ENCODE assay signal across 10 mouse cellular contexts in the genomic region with DNA sequence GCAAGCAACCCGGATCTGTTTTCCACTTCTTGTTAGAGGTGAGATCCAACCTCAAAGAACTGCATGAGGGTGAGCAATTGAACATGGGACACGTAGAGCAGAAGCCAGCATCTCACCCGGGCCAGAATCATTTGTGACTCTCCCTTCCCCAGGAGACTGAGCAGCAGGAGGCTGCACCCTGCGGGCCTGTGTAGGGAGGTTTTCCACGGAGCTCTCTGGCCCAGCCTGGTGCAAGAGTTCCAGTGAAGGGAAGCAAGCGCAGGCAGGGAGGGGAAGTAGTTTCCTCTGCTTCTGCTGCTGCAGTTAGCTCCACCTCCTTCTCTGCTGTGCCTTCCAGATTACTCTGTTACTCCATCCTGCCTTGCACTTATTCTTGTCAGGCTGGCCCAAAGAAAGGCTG.
DNase-seq lines count a peak whose midpoint lies in the region; ATAC-seq lines count a peak whose summit lies in the region.
"Had no signal": no experiment of that assay in that cellular context is flagged by ENCODE, and none has a peak within 500 bp of the region (broad histone marks: within the 10 kb centered on the region; RNA-seq: fewer than 3 reads in every experiment).

No protein-coding gene starts in this region.

- 0 out of 2 replicates have a peak, but pooled peaks cover 3% of the 10 kb centered on the region for H3K4me1 ChIP-seq in kidney, embryonic 15.5 days
- no peaks in the 10 kb centered on the region for H3K4me1 ChIP-seq in hindbrain, embryonic 11.5 days (replicated peaks; ENCODE audit: control insufficient read depth, insufficient read depth, low read length)

- no peak overlapping the region for H3K4me3 ChIP-seq in kidney, embryonic 15.5 days (replicated peaks)
- no peak overlapping the region for H3K4me3 ChIP-seq in hindbrain, embryonic 11.5 days (ENCODE audit: low read depth, low read length)
- H3K4me3 ChIP-seq: midbrain, embryonic 15.5 days had no signal

- no peak overlapping the region for H3K9ac ChIP-seq in kidney, embryonic 15.5 days
- H3K9ac ChIP-seq in hindbrain, embryonic 11.5 days (ENCODE audit: low read depth, low read length) = no peak overlapping the region
- H3K9ac ChIP-seq: midbrain, embryonic 15.5 days had no signal

- WGBS in kidney, embryonic 15.5 days = 42% methylated on average over 6 of the region's 6 CpGs
- WGBS in hindbrain, embryonic 11.5 days = 62% methylated on average over 6 of the region's 6 CpGs

- no peaks in the 10 kb centered on the region for H3K27me3 ChIP-seq in kidney, embryonic 15.5 days
- no peaks in the 10 kb centered on the region for H3K27me3 ChIP-seq in hindbrain, embryonic 11.5 days (ENCODE audit: control insufficient read depth, insufficient read depth, low read length)
- H3K27me3 ChIP-seq: midbrain, embryonic 15.5 days had no signal

- no peaks in the 10 kb centered on the region for H3K9me3 ChIP-seq in kidney, embryonic 15.5 days (replicated peaks)
- H3K9me3 ChIP-seq in hindbrain, embryonic 11.5 days (ENCODE audit: control insufficient read depth, low read length) = no peaks in the 10 kb centered on the region
- H3K9me3 ChIP-seq: G1E; midbrain, embryonic 15.5 days had no signal

- no peak for DNase-seq in kidney, adult 9 months
- DNase-seq in gastrocnemius, postnatal 25 days = peak; percentile 27
- peak; percentile 29 to 42 for DNase-seq in kidney, postnatal 4 days
- DNase-seq in cerebellum, postnatal 36 days = no peak
- no peak for DNase-seq in spleen, adult 12 weeks (ENCODE audit: low spot score)
- no peak for DNase-seq in hindbrain, embryonic 11.5 days (ENCODE audit: low spot score)

- H3K4me2 ChIP-seq in kidney, embryonic 15.5 days = no peak overlapping the region
- H3K4me2 ChIP-seq in hindbrain, embryonic 11.5 days (replicated peaks; ENCODE audit: low read depth, low read length) = no peak overlapping the region
- H3K4me2 ChIP-seq: midbrain, embryonic 15.5 days had no signal

- peak; percentile 30; the same call in 1 of the 2 replicates for ATAC-seq in kidney, embryonic 15.5 days (replicated peaks; ENCODE audit: low FRiP score)
- ATAC-seq in monocyte, adult 5-6 weeks (replicated peaks; ENCODE audit: insufficient number of reproducible peaks, low FRiP score, low TSS enrichment, poor library complexity, severe bottlenecking) = peak; percentile 88
- ATAC-seq in hindbrain, embryonic 11.5 days (ENCODE audit: low FRiP score) = no peak
- ATAC-seq: midbrain, embryonic 15.5 days had no signal

- no peak overlapping the region for H3K27ac ChIP-seq in kidney, embryonic 15.5 days
- no peak overlapping the region for H3K27ac ChIP-seq in hindbrain, embryonic 11.5 days (ENCODE audit: low read depth, low read length)
- H3K27ac ChIP-seq: midbrain, embryonic 15.5 days had no signal

- H3K36me3 ChIP-seq in kidney, embryonic 15.5 days = peaks cover 8% of the 10 kb centered on the region; the same call in 1 of the 2 replicates
- H3K36me3 ChIP-seq in hindbrain, embryonic 11.5 days (ENCODE audit: control insufficient read depth, insufficient read depth, low read length) = no peaks in the 10 kb centered on the region
- H3K36me3 ChIP-seq: midbrain, embryonic 15.5 days had no signal

Comparison
In these comparisons a context has a peak if more than half of its experiments do, and no peak if none do; other contexts are left out.
1. DNase-seq: peak in gastrocnemius, postnatal 25 days (single experiment) and kidney, postnatal 4 days (2 of 2); none in kidney, adult 9 months (single experiment), cerebellum, postnatal 36 days (0 of 2), spleen, adult 12 weeks (single experiment) and hindbrain, embryonic 11.5 days (single experiment).